In genomic region chr8:74696001-74696400, GRCm38 (mm10) we compare ENCODE assay signal across 15 mouse cellular contexts.
"Had no signal": no experiment of that assay in that cellular context is flagged by ENCODE, and none has a peak within 500 bp of the region (broad histone marks: within the 10 kb centered on the region; RNA-seq: fewer than 3 reads in every experiment).

No protein-coding gene starts in this region.

- H3K27ac ChIP-seq: left cerebral cortex, adult 2 months; liver, embryonic 13.5 days; lung, embryonic 15.5 days; macrophage; neural tube, embryonic 15.5 days had no signal

- H3K9me3 ChIP-seq: liver, embryonic 13.5 days; lung, embryonic 15.5 days; neural tube, embryonic 15.5 days had no signal

- ATAC-seq: liver, postnatal 0 days had no signal

- H3K27me3 ChIP-seq: liver, embryonic 13.5 days; lung, embryonic 15.5 days; megakaryocyte, embryonic 14.5 days; neural tube, embryonic 15.5 days had no signal

- H3K36me3 ChIP-seq: liver, embryonic 13.5 days; lung, embryonic 15.5 days; neural tube, embryonic 15.5 days had no signal

- H3K4me1 ChIP-seq: liver, embryonic 13.5 days; lung, embryonic 15.5 days; megakaryocyte, embryonic 14.5 days; neural tube, embryonic 15.5 days had no signal

- H3K4me2 ChIP-seq: liver, embryonic 13.5 days; lung, embryonic 15.5 days; neural tube, embryonic 15.5 days had no signal

- DNase-seq: kidney, adult 8-10 months; kidney, postnatal 25 days; liver; liver, embryonic 13.5 days; liver, postnatal 0 days; lung, postnatal 14 days; midbrain, embryonic 14.5 days; right cerebral cortex, adult 18-20 months; right cerebral cortex, postnatal 25 days; thymus, postnatal 36 days had no signal

- H3K4me3 ChIP-seq: left cerebral cortex, adult 2 months; liver, embryonic 13.5 days; lung, embryonic 15.5 days; megakaryocyte, embryonic 14.5 days; neural tube, embryonic 15.5 days had no signal

- H3K9ac ChIP-seq: liver, embryonic 13.5 days; liver, postnatal 0 days; lung, embryonic 15.5 days; neural tube, embryonic 15.5 days had no signal
